Mouse (Mus musculus): ENCODE measurements around the gene 2510039O18Rik. TPM values are rescaled to one million over a fixed set of nuclear protein-coding genes. Genes with fewer than 3 reads are reported as not detected.
A peak's percentile ranks its signal among the peaks of the same experiment; 100 is the strongest.

2510039O18Rik gene
- total and polyA plus RNA-seq, 3 experiments, result 48.3 to 59.9 TPM; not detected in 1

GRCm38 (mm10) chr4:147965712-147966111 is 25.0 kb downstream of the 2510039O18Rik start (continued):
- TF ChIP-seq TCF12 (IDR thresholded peaks at IDR 0.05; ENCODE audit: low read depth, low read length), result no peak
- TF ChIP-seq SMC3 (IDR thresholded peaks at IDR 0.05; ENCODE audit: low read depth, low read length), result no peak

DNA sequence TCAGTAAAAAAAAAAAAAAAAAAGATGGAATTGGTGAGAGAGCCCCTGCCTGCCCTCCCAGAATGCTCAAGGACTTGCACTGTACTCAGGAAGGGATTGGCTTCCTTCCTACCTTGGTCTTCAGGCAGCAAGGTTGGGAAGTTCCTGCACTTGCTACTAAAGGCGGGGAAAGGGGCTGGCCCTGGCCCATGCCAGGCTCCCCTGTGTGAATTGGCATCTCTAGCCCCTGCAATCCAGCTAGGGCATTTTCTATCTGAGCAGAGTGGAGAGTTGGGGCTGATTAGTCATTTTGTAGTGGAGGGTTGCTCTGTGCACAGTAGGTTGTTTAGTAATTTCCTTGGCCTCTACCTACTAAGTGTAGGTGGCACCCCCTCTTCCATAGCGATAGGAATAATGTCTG is 28.1 kb downstream of the 2510039O18Rik start:
- TF ChIP-seq ZKSCAN1 (IDR thresholded peaks at IDR 0.05; ENCODE audit: low read depth, low read length) (peak; percentile 24; the same call in 1 of the 2 replicates), ZNF384 (IDR thresholded peaks at IDR 0.05; ENCODE audit: low read depth, low read length) (no peak)
- Histone ChIP-seq H3K27ac (ENCODE audit: control insufficient read depth, low read depth, low read length) (no peak overlapping the region), H3K4me3 (ENCODE audit: control insufficient read depth in 1 of 2, insufficient read depth in 1 of 2, low read depth in 2 of 2, low read length in 2 of 2) (no peak overlapping the region), H3K79me2 (ENCODE audit: control insufficient read depth, insufficient read depth, low read length, poor library complexity) (no peaks in the 10 kb centered on the region), H3K27me3 (ENCODE audit: control insufficient read depth in 1 of 2, insufficient read depth in 2 of 2, low read length in 2 of 2) (peaks cover 0 to 3% of the 10 kb centered on the region in 2 experiments; a peak in 2 of 4 replicates), H3K36me3 (ENCODE audit: control insufficient read depth in 1 of 2, insufficient read depth in 2 of 2, low read length in 2 of 2) (no peaks in the 10 kb centered on the region), H3K4me1 (ENCODE audit: control insufficient read depth in 1 of 2, insufficient read depth in 2 of 2, low read length in 2 of 2) (no peaks in the 10 kb centered on the region), H3K9me3 (replicated peaks; ENCODE audit: insufficient read depth, low read length) (no peaks in the 10 kb centered on the region), H3K9ac (ENCODE audit: control insufficient read depth, low read depth, low read length, poor library complexity, severe bottlenecking) (no peak overlapping the region)
- DNase-seq (ENCODE audit: low read depth, low spot score), result no peak

GRCm38 (mm10) chr4:147969337-147969736 is 28.6 kb downstream of the 2510039O18Rik start:
- Histone ChIP-seq H3K9ac (ENCODE audit: control insufficient read depth, low read depth, low read length, poor library complexity, severe bottlenecking) (no peak overlapping the region), H3K36me3 (ENCODE audit: control insufficient read depth in 1 of 2, insufficient read depth in 2 of 2, low read length in 2 of 2) (no peaks in the 10 kb centered on the region), H3K9me3 (replicated peaks; ENCODE audit: insufficient read depth, low read length) (no peaks in the 10 kb centered on the region), H3K27me3 (ENCODE audit: control insufficient read depth in 1 of 2, insufficient read depth in 2 of 2, low read length in 2 of 2) (peaks cover 0 to 3% of the 10 kb centered on the region in 2 experiments; a peak in 2 of 4 replicates), H3K27ac (ENCODE audit: control insufficient read depth, low read depth, low read length) (no peak overlapping the region), H3K79me2 (ENCODE audit: control insufficient read depth, insufficient read depth, low read length, poor library complexity) (no peaks in the 10 kb centered on the region), H3K4me3 (ENCODE audit: control insufficient read depth in 1 of 2, insufficient read depth in 1 of 2, low read depth in 2 of 2, low read length in 2 of 2) (no peak overlapping the region), H3K4me1 (ENCODE audit: control insufficient read depth in 1 of 2, insufficient read depth in 2 of 2, low read length in 2 of 2) (no peaks in the 10 kb centered on the region)
- TF ChIP-seq UBTF (IDR thresholded peaks at IDR 0.05; ENCODE audit: borderline replicate concordance, insufficient read depth, low read depth, low read length), result no peak
- TF ChIP-seq POLR2AphosphoS5 (IDR thresholded peaks at IDR 0.05; ENCODE audit: borderline replicate concordance, low read depth, low read length), result no peak
- no peak for TF ChIP-seq MEF2A (IDR thresholded peaks at IDR 0.05; ENCODE audit: extremely low read depth, insufficient replicate concordance, low read depth, low read length, poor library complexity, severe bottlenecking)
- TF ChIP-seq MYC (IDR thresholded peaks at IDR 0.05; ENCODE audit: low read depth, low read length), result no peak
- no peak for TF ChIP-seq BHLHE40 (IDR thresholded peaks at IDR 0.05; ENCODE audit: borderline replicate concordance, low read depth, low read length)
- TF ChIP-seq SMC3 (IDR thresholded peaks at IDR 0.05; ENCODE audit: low read depth, low read length), result no peak
- TF ChIP-seq CHD2 (IDR thresholded peaks at IDR 0.05; ENCODE audit: low read length), result no peak
- no peak for TF ChIP-seq ZNF384 (IDR thresholded peaks at IDR 0.05; ENCODE audit: low read depth, low read length)
- peak; percentile 38 for DNase-seq (ENCODE audit: low read depth, low spot score)

GRCm38 (mm10) chr4:147976237-147976636 is 35.5 kb downstream of the 2510039O18Rik start:
- Histone ChIP-seq H3K9ac (ENCODE audit: control insufficient read depth, low read depth, low read length, poor library complexity, severe bottlenecking) (no peak overlapping the region), H3K36me3 (ENCODE audit: control insufficient read depth in 1 of 2, insufficient read depth in 2 of 2, low read length in 2 of 2) (peaks cover 0 to 4% of the 10 kb centered on the region in 2 experiments; a peak in 1 of 4 replicates), H3K79me2 (ENCODE audit: control insufficient read depth, insufficient read depth, low read length, poor library complexity) (no peaks in the 10 kb centered on the region), H3K4me3 (ENCODE audit: control insufficient read depth in 1 of 2, insufficient read depth in 1 of 2, low read depth in 2 of 2, low read length in 2 of 2) (no peak overlapping the region), H3K4me1 (ENCODE audit: control insufficient read depth in 1 of 2, insufficient read depth in 2 of 2, low read length in 2 of 2) (peaks cover 0 to 4% of the 10 kb centered on the region in 2 experiments; a peak in 2 of 4 replicates), H3K27me3 (ENCODE audit: control insufficient read depth in 1 of 2, insufficient read depth in 2 of 2, low read length in 2 of 2) (no peaks in the 10 kb centered on the region; a peak in 1 of 4 replicates), H3K27ac (ENCODE audit: control insufficient read depth, low read depth, low read length) (no peak overlapping the region), H3K9me3 (replicated peaks; ENCODE audit: insufficient read depth, low read length) (no peaks in the 10 kb centered on the region)
- no peak for TF ChIP-seq SIN3A (IDR thresholded peaks at IDR 0.05; ENCODE audit: low read length)
- TF ChIP-seq JUND (IDR thresholded peaks at IDR 0.05; ENCODE audit: low read depth, low read length), result no peak
- TF ChIP-seq ZKSCAN1 (IDR thresholded peaks at IDR 0.05; ENCODE audit: low read depth, low read length), result no peak
- no peak for TF ChIP-seq GATA1 (IDR thresholded peaks at IDR 0.05; ENCODE audit: low read depth, low read length)
- peak in 1 of 2 experiments; percentile 38; a peak in 1 of 4 replicates for TF ChIP-seq EP300 (IDR thresholded peaks at IDR 0.05; ENCODE audit: low read depth in 1 of 2, low read length in 2 of 2)
- no peak for TF ChIP-seq RAD21 (IDR thresholded peaks at IDR 0.05; ENCODE audit: low read depth, low read length)
- peak; percentile 18 for DNase-seq (ENCODE audit: low read depth, low spot score)
